Mouse (Mus musculus) fibroblast of lung, adult 2 months (primary cell): ENCODE measurements around the gene Dpf3.

Experiments
- DNase-seq: peaks from one replicate; pipeline ENCODE4 v3.0.0-alpha.2; 2011; ENCODE audit warnings: low read depth

The Dpf3 gene

DNA sequence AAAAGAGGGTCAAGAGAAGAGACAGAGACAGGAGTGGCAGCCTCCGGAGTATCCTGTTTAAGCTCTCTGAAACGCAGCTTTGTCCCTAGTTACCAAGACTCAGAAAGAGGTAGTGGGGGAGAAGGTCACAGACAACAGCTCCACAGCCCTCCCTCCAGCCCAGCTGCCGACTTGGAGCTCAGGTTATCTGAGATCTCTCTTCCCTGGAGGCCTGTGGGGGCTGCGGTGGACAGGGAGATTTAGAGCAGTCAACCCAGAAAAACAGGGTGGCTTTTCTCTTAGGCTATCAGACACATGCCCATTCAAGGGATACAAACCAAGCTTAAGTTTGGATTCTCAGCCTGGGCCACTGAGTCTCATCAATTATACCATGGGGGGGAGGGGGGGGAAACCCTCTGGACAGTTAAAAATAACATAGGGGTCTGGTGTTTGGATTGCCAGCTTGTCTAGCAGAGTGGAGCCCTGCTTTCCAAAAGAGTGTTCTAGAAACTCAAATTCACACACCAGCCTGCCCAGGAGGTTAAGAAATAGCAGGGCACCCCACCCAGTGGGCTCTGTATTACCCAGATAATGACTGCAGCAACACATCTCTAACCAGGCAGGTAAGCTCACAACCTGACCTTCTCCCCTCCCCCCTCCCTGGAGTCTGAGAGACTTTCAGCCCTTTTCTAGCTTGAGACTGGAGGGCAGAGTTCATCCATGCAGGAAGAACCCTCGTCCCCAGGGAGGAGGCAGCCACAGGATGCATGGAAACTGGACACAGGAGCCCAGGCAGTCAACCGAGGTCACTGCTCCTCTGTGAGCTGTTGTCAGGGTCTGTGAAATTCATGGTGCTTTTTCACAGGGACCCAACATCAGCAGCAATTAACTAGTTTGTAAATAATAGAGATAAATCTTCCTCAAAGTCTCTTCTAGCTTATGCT, 20.7 kb downstream of the Dpf3 start:
- DNase-seq, result no peak

- no peak for DNase-seq
These were observed 21.5 kb downstream of the Dpf3 start for GRCm38 (mm10) chr12:83466053-83466452.

DNA sequence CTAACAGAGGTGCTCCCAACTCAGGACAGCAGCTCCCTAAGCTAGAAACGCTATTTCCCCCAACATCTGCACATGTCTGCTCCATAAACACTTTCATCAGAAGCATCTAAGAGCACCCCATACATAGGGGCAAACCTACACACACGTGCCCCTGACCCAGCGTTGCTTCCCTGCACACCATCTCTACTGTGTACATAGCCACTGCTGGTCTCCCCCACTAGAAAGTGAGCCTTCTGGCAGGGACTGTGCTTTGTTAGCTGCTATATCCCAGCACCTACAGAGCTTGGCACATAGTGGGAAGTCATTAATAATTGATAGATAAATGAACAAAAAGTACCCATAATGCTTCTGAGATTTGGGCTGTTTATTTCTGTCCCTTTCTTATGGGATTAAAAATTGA, 27.2 kb downstream of the Dpf3 start:
- no peak for DNase-seq

- DNase-seq, result no peak
These were observed 32.7 kb downstream of the Dpf3 start for GRCm38 (mm10) chr12:83454697-83455321.

- DNase-seq, result no peak
These were observed 35.7 kb downstream of the Dpf3 start for GRCm38 (mm10) chr12:83451850-83452249.

GRCm38 (mm10) chr12:83450471-83450870, 37.0 kb downstream of the Dpf3 start:
- no peak for DNase-seq

DNA sequence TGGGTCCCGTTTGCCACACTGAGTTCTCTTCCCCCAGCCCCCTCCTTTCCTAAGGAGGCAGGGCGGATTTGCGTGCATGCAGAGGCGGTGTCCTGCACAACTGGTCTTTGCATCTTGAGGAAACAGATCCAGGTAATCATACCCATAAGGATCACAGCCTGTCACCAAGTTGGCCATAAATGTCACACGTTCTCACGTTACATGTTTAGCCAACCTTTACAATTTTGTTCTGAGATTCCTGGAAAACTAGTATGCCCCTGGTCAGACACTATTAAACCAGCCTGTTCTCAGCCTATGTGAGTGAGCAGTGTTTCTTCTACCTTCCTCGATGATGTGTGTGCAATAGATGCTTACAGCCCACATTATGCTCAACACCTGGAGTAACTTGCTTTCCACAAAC, 38.3 kb downstream of the Dpf3 start:
- no peak for DNase-seq

GRCm38 (mm10) chr12:83445587-83445986, 41.9 kb downstream of the Dpf3 start:
- DNase-seq, result no peak

- no peak for DNase-seq
These were observed 43.1 kb downstream of the Dpf3 start for GRCm38 (mm10) chr12:83444448-83444847.

GRCm38 (mm10) chr12:83438002-83438401, 49.5 kb downstream of the Dpf3 start:
- no peak for DNase-seq

DNA sequence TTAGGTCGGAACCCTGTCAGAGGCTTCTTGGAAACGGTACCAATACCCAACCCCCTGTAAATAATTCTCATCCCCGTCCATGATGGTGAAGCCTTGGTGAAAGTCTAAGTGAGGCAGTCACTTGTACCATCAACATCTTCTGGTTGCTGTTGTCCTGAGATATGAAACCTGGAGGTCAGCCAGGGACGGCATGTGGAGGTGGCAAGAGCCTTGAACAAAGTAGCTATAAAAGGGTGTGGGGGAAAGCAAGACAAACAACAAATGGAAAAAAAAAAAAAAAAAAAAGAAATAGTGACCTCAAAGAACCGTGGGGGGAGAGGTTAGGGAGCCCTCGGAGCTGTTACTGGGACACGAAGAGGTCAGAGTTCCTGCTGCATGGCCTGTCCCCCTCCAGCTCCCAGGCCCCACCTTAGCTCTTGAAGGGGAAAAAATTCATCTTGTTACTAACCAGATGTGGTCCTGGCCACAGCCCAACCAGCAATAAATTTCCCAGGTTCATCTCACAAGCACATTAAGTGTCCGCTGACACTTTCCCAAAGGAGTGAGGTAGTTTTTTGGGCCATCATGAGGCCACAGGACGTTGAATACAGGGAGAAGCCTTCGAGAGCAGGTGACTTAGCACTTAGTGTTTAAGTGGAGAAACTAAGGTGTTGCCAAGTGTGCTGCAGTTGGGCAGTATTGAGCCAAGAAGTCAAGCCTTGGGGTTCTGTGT, 53.4 kb downstream of the Dpf3 start:
- no peak for DNase-seq

GRCm38 (mm10) chr12:83433436-83433835, 54.1 kb downstream of the Dpf3 start:
- DNase-seq, result no peak

DNA sequence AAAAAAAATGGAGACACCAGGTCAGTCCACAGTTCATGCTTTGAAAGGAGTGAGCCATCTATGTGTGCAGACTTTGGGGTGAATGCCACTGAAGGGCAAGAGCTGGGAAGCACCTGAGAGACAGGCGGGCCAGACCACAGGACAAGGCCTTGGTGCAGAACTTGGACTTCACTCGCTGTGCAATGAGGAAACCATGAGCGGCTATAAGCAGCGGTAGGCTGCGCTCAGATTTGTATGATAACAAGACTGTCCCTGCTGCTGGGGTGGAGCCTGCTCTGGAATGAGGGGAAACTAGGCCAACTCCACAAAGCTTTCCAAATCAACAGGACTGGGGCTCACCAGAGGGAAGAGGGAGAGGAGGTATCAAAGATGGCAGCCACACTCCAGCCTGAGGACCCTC, 57.3 kb downstream of the Dpf3 start:
- no peak for DNase-seq

DNA sequence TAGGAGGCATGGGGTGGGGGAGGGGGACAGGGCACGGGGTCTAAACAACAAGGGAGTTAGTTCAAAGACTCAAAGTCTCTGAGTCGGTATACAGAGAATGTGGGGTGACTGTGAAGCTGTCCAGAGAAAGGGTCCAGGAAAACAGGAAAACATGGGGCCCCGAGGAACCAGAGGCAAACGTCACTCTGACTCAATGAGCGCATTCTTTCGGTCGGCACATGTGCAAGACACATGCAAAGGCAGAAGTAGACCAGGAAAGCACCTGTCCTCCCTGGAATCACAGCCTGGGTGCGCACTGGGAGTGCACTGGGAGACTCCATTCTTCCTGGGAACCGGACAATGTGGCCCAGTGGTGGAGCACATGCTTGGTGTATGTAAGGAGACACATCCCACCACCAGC, 59.5 kb downstream of the Dpf3 start:
- no peak for DNase-seq

GRCm38 (mm10) chr12:83427601-83428000, 59.9 kb downstream of the Dpf3 start:
- DNase-seq, result no peak

- no peak for DNase-seq
These were observed 61.2 kb downstream of the Dpf3 start for GRCm38 (mm10) chr12:83426326-83426725.

DNA sequence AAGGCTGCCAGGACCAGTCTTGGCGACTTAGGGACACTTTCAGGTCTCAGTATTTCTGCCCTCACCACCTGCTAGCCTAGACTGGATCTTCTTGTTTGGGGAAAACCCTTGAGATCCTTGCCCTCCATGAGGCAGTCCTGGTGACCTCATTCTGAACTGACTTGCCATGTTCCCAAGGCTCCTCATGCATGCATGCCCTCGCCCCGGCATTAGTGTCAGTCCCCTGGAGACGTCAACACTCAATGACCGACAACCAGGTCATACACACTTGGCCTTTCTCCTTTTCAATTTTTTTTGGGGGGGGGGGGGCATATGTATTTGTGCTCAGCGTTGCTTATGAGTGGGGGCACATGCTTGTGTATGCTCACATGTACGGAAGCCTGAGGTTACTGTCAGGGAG, 61.8 kb downstream of the Dpf3 start:
- DNase-seq, result no peak

DNA sequence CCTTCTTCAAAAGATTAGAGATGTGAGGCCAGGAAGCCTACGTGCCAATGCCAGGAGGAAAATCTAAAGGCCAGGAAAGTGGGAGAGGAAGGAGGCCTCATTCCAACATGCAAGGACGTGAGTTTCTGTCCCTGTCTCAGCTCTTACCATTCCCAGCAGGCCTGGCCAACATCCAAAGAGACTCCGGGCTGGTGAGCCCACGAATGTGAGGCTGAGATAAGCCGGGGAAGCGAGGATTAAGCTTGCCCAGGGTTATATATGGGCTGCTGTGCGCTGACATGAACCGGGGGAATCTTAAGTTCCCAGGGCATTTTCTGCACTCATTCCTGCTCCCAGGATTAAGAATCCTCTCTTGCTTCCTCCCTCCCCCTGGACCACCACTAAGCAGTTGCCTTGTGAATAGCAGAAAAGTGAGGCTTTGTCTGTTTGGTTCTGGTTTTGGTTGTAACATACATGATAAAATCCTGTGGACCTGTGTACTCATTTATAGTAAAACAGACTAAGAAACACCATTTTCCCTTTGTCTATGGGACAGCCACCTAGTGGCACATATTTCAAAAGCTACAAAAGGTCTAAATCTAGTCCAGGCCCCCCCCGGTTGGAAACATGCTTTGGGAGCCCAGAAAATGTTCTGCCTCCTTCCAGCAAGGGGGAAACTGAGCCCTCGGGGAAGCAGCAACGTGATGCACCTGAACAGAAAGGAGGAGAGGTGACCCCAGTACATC, 62.6 kb downstream of the Dpf3 start:
- no peak for DNase-seq

DNA sequence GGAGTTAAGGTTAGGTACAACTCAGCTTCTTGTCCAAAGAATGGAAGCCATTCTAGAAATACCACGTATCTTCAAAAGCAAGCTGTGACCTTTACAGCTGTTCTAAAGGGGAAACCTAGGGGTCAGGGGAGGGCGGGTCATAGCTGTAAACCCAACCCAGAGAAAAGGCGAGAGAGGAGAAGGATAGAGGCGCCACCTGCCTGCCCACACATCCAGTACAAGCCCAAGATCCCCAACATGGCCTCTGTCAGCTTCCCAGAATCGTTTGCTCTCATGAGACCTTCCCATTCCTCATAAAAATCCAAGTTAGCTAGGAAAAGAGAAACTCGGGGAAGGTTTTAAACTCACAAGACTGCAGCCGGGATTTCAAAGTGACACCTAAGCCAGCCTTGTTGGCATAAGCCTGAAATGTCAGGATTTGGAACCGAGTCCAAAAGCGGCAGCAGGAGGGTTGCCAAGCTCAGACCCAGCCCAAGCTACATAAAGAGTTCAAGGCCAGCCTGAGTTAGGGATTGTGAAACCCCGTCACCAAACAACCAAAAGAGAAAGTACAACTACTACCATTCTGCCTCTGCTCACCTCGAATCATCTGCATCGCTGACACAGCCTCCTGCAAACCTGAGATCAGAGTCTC, 63.3 kb downstream of the Dpf3 start:
- DNase-seq, result no peak

DNA sequence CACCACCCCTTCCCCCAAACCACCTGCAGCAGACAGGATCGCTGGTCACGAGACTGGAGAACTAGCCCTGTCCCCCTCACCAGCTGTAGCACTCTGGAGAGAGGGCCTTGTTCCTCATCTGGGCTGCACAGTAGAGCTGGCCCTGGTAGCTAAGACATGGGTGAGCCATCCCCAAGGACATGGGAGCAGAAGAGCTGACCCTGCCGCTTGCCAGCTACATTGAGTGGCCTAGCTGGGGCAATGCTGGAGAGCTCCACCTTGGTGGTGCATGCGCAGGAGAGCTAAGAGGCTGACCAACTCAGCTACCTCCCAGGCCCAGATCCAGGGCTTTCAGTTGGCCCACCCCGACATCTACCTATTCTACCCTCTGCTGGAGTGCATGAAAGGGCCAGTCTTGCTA, 67.2 kb downstream of the Dpf3 start:
- no peak for DNase-seq

- no peak for DNase-seq
These were observed 72.3 kb downstream of the Dpf3 start for GRCm38 (mm10) chr12:83415207-83415606.

- DNase-seq, result no peak
These were observed 73.8 kb downstream of the Dpf3 start for GRCm38 (mm10) chr12:83413684-83414083.
